Mouse (Mus musculus): Measurements from ENCODE around the gene Palm2. TPM values are rescaled to one million over a fixed set of nuclear protein-coding genes. Genes with fewer than 3 reads are reported as not detected.

The Palm2 gene
- polyA plus RNA-seq, 1 experiment from 2014 or later, result 29.6 TPM

DNA sequence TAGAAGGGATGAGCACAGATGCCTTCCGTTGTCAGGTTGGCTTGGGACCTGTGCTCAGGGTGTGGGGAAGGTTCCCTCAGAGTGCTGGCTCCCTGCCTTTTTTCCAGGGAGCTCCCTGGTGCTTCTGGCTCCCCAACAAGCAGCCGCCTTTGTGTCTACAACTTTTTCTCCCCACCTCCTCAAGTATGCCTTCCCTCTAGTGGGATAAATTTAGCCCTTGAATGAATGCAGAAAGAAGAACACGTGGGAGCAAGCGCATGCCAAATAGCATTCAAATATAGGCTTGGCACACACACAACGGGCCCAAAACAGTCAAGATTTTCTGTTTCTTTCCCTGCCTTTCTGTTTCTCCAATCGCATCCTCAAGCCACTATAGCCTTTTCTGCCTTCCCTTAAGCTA is 127.0 kb downstream of the Palm2 start:
- no peaks in the 10 kb centered on the region for H3K27me3 ChIP-seq (ENCODE audit: insufficient read depth, poor library complexity, severe bottlenecking)
- peak overlapping the region; percentile 34; the same call in 1 of the 2 replicates for H3K4me3 ChIP-seq
- no peaks in the 10 kb centered on the region for H3K9me3 ChIP-seq
- no peaks in the 10 kb centered on the region for H3K36me3 ChIP-seq
- H3K27ac ChIP-seq, result peak overlapping the region; percentile 93
- 55% methylated on average over 6 of the region's 6 CpGs for WGBS
- DNase-seq (ENCODE audit: low spot score), result no peak
- H3K4me1 ChIP-seq, result peaks cover 40% of the 10 kb centered on the region

DNA sequence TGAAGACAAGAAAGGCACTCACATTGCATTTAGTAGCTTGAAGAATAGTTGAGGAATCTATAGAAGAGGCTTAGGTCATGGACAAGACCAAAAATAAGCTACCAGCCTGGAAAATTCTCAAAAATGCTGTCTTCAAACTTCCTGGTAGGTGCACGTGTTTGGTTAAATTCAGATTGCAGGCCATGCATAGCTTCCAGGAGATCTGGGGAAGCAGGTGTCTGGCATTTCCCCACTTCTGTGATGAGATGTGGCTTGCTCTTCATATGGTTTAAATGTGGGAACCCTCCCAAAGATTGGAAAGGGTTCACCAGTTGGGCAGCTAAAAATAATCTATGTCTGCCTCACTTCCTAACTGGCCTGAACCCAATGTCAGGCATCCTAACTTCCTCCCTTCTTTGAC is 131.2 kb downstream of the Palm2 start:
- no peak for DNase-seq (ENCODE audit: low spot score)
- WGBS, result 76% methylated on average over 1 of the region's 1 CpGs
- H3K36me3 ChIP-seq, result no peaks in the 10 kb centered on the region
- no peaks in the 10 kb centered on the region for H3K9me3 ChIP-seq
- peaks cover 5% of the 10 kb centered on the region; the same call in 1 of the 2 replicates for H3K27me3 ChIP-seq (ENCODE audit: insufficient read depth, poor library complexity, severe bottlenecking)
- peaks cover 38% of the 10 kb centered on the region for H3K4me1 ChIP-seq
- 0 out of 2 replicates have a peak overlapping the region, but pooled peaks have one; percentile 47 for H3K27ac ChIP-seq
- no peak overlapping the region for H3K4me3 ChIP-seq

DNA sequence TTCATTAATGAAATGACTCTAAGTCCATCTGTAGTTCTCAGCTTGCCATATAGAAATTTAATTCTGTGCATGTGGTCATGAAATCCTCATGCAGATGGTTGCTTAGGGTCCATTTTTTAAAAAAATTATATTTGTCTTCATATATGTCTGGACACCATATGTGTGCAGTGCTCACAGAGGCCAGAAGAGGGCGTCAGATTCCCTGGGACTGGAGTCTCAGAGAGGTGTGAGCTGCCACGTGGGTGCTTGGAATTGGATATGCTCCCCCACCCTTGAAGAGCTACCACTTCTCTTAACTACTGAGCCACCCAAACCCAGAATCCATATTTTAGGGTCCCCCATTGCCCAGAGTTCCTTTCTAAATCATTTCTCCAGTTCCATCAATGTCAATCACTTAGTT is 131.8 kb downstream of the Palm2 start:
- H3K27ac ChIP-seq, result peak overlapping the region; percentile 98
- DNase-seq (ENCODE audit: low spot score), result no peak
- peaks cover 32% of the 10 kb centered on the region for H3K4me1 ChIP-seq
- peaks cover 5% of the 10 kb centered on the region; the same call in 1 of the 2 replicates for H3K27me3 ChIP-seq (ENCODE audit: insufficient read depth, poor library complexity, severe bottlenecking)
- H3K9me3 ChIP-seq, result no peaks in the 10 kb centered on the region
- H3K4me3 ChIP-seq, result no peak overlapping the region
- no peaks in the 10 kb centered on the region for H3K36me3 ChIP-seq
- 56% methylated on average over 2 of the region's 2 CpGs for WGBS

DNA sequence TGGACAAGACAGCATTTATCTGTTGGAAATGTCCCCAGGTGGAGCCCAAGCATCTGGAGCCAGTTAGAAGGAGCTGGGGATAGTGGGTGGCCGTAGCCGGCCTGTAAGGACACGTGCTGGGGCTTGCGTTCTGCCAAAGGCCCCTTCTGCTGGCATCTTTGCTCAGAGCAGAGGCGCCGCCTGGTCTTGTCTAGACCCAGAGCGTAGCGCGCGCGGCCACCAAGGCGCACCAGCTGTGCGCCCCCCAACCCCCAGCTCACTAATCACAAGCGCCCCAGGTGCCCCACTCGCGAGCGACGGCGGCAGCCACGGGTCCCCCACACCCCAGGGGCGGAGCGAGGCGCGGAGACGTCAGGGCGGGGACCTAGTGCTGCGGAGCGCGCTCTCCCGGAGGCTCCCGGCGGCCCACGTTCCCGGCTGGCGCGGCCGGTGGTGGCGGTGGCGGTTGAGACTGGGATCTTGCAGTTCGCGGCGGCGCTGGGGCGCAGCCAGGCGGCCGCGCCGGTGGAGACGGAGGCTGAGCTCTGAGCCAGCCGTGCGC is 133.7 kb downstream of the Palm2 start, which contains the start of gene Pakap:
TSS of gene Pakap (plus strand) at position 514 of the 541 bp plus-strand sequence.
- peaks cover 42% of the 10 kb centered on the region for H3K4me1 ChIP-seq
- no peaks in the 10 kb centered on the region for H3K9me3 ChIP-seq
- H3K36me3 ChIP-seq, result no peaks in the 10 kb centered on the region
- peaks cover 5% of the 10 kb centered on the region; the same call in 1 of the 2 replicates for H3K27me3 ChIP-seq (ENCODE audit: insufficient read depth, poor library complexity, severe bottlenecking)
- WGBS, result under 1% methylated on average over 51 of the region's 51 CpGs
- peak within 1 kb of the TSS; percentile 81 for H3K4me3 ChIP-seq
- DNase-seq (ENCODE audit: low spot score), result peak; percentile 87
- H3K27ac ChIP-seq, result peak within 1 kb of the TSS; percentile 98

DNA sequence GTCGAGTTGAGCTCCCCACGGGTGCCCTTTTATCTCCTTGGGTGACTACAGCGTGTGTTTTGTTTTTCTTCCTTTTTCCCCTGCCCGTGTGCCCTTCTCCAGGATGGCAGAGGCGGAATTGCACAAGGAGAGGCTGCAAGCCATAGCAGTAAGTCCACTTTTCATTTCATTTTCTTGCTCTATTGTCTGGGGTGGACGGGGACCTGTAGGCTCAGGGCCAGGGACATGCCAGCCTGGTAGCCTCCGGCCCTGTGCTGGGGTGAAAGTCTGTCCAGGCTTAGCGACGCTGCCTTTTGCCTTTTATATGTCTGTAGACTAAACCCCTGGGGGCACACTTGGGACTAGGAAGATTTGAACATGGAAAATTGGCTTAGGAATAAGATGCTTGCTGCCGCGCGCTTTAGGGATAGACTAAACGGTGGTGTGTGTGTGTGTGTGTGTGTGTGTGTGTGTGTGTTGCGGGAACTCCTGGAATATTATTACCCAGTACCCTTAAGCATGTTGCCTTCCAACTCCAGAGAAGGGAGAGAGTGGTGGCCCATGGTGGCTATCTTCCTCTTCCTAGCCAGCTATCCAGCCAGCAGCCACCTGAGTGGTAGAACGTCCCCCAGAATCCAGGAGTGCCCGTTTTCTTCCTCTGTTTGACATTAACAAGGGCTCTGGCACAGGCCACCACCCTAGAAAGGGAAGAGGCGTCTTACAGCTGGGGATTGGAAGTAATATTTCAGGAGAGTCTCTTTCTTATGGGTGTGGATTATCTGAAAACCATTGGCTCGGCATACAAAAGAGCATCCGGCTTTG is 134.4 kb downstream of the Palm2 start:
- Histone ChIP-seq H3K4me1 (peaks cover 49% of the 10 kb centered on the region), H3K9me3 (no peaks in the 10 kb centered on the region), H3K27ac (peak overlapping the region; percentile 98), H3K4me3 (peak overlapping the region; percentile 81), H3K27me3 (ENCODE audit: insufficient read depth, poor library complexity, severe bottlenecking) (peaks cover 5% of the 10 kb centered on the region; the same call in 1 of the 2 replicates), H3K36me3 (peaks cover 5% of the 10 kb centered on the region; the same call in 1 of the 2 replicates)
- WGBS, result 30% methylated on average over 19 of the region's 19 CpGs
- no peak for DNase-seq (ENCODE audit: low spot score)

DNA sequence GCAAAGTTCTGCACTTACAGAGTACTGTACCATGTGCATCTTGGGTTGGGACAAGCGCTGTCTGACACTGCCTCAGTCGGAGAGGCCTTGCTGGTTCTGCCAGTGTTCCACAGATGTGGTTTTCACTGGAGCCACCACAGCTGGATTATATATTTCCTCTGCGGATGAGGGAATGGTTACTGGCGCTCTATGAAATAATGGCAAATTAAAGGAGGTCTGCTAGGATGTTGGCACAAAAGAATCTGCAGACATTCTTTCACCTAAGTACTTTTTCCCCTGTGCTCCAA is 135.0 kb downstream of the Palm2 start:
- H3K27ac ChIP-seq, result peak overlapping the region; percentile 98

DNA sequence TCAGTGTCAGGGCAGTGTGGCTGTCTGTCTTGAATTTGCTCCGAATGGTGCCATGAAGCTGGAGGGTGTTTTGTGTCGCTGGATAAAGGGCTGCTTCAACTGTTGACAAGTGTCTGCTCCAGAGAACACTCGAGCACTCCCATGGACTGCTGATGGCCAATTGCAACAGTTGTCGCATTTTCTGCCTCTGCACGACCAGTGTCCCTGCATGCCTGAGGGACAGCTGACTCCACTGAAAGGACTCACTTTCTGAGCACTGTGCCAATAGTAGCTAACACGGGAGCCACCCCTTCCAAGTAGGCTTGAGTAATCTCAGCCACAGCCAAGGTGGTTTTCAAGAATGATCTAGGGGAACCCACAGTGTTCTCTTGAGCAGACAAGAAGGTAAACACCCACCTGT is 135.7 kb downstream of the Palm2 start:
- DNase-seq (ENCODE audit: low spot score), result peak; percentile 80
- Histone ChIP-seq H3K4me1 (peaks cover 57% of the 10 kb centered on the region), H3K36me3 (peaks cover 5% of the 10 kb centered on the region; the same call in 1 of the 2 replicates), H3K27ac (peak overlapping the region; percentile 98), H3K9me3 (no peaks in the 10 kb centered on the region), H3K4me3 (peak overlapping the region; percentile 81), H3K27me3 (ENCODE audit: insufficient read depth, poor library complexity, severe bottlenecking) (peaks cover 5% of the 10 kb centered on the region; the same call in 1 of the 2 replicates)
- 31% methylated on average over 6 of the region's 6 CpGs for WGBS

More for the DNA sequence above, 135.0 kb downstream of the Palm2 start:
- Histone ChIP-seq H3K4me1 (peaks cover 52% of the 10 kb centered on the region), H3K36me3 (peaks cover 5% of the 10 kb centered on the region; the same call in 1 of the 2 replicates), H3K4me3 (peak overlapping the region; percentile 81), H3K27me3 (ENCODE audit: insufficient read depth, poor library complexity, severe bottlenecking) (peaks cover 5% of the 10 kb centered on the region; the same call in 1 of the 2 replicates), H3K9me3 (no peaks in the 10 kb centered on the region)
- WGBS, result 57% methylated on average over 4 of the region's 4 CpGs
- no peak for DNase-seq (ENCODE audit: low spot score)

DNA sequence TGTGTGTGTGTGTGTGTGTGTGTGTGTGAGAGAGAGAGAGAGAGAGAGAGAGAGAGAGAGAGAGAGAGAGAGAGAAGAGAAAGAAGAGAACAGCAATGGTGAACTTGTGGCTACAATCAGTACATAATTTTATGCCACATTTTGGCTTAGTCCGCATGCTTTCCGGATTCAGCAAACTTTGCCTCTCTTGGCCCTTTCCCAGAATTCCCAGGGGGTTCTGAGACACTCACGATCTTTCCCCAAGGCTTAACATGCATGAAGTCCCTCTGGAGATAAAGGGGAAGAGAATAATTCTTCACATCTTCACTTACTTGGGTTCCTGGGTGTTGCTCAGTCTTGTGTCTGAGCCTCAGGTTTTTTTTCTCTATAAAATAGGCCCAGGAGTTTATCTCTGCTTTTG is 136.2 kb downstream of the Palm2 start:
- peaks cover 5% of the 10 kb centered on the region; the same call in 1 of the 2 replicates for H3K27me3 ChIP-seq (ENCODE audit: insufficient read depth, poor library complexity, severe bottlenecking)
- peaks cover 5% of the 10 kb centered on the region; the same call in 1 of the 2 replicates for H3K36me3 ChIP-seq

DNA sequence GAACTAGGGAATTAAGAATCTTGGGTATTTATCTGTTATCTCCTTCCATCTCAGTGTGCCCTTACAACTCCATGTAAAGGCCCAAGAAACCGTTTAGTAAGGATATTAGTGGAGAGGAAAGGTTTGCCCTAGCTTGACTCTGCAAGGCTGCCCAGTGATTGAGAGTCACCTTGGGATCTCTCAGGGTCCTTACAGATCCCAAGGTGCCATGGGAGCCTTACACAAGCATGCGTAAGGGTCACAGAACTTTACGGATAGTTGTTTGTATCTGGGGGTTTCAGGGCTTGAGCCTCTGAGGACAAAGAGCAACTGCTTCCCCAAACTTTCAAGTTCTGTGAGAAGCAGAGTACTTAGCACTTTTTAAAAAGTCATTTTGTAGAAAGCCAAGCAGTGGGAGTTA is 140.1 kb downstream of the Palm2 start:
- H3K4me1 ChIP-seq, result peaks cover 69% of the 10 kb centered on the region
- DNase-seq (ENCODE audit: low spot score), result no peak
- H3K4me3 ChIP-seq, result peak overlapping the region; percentile 31
- H3K27ac ChIP-seq, result peak overlapping the region; percentile 86
- H3K27me3 ChIP-seq (ENCODE audit: insufficient read depth, poor library complexity, severe bottlenecking), result no peaks in the 10 kb centered on the region
- 65% methylated on average over 3 of the region's 3 CpGs for WGBS
- H3K36me3 ChIP-seq, result peaks cover 7% of the 10 kb centered on the region; the same call in 1 of the 2 replicates
- H3K9me3 ChIP-seq, result no peaks in the 10 kb centered on the region

More for the DNA sequence above, 136.2 kb downstream of the Palm2 start:
- Histone ChIP-seq H3K4me1 (peaks cover 60% of the 10 kb centered on the region), H3K9me3 (no peaks in the 10 kb centered on the region), H3K4me3 (peak overlapping the region; percentile 81), H3K27ac (peak overlapping the region; percentile 98)
- 38% methylated on average over 3 of the region's 3 CpGs for WGBS
- DNase-seq (ENCODE audit: low spot score), result no peak

DNA sequence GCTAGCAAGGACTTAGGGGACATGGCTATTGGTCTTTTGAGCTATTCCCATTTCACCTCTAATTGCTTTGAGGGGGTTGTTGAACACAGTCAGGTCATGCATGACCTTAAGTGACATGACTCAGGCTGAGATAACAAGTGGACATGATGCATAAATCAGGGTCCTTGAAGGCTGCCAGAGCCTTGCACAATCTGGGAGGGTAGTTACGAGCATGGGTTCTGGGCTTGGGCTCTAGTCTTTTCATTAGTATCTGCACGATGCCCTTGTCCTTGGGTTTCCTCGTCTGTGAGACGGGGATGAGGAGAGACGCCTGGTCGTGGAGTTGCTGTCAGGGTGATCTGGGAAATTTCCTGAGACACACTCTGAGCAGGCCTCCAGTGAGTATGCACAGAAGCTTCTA is 140.6 kb downstream of the Palm2 start:
- Histone ChIP-seq H3K4me1 (peaks cover 72% of the 10 kb centered on the region), H3K27me3 (ENCODE audit: insufficient read depth, poor library complexity, severe bottlenecking) (no peaks in the 10 kb centered on the region), H3K27ac (peak overlapping the region; percentile 86), H3K36me3 (peaks cover 7% of the 10 kb centered on the region; the same call in 1 of the 2 replicates), H3K4me3 (peak overlapping the region; percentile 31), H3K9me3 (no peaks in the 10 kb centered on the region)
- 24% methylated on average over 6 of the region's 6 CpGs for WGBS
- no peak for DNase-seq (ENCODE audit: low spot score)

DNA sequence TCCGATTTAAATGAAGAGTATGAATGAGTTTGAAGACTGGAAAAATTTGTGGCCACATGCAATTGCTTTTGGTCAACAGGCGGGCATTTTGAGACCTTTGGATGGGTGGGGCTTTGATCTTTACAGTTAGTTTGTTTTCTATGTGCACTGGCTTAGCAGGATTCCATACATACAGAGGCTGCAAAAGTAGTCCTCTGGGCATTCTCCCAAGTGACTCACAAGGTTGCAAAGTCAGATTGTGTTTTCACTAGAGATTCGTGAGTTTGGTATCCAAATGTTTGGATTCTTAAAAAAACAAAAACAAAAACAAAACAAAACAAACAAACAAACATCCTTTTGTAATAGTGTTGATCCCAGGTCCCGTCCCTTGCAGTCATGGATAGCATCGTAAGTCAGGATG is 141.6 kb downstream of the Palm2 start:
- DNase-seq (ENCODE audit: low spot score), result no peak
- no peaks in the 10 kb centered on the region for H3K9me3 ChIP-seq
- peaks cover 79% of the 10 kb centered on the region for H3K4me1 ChIP-seq
- H3K4me3 ChIP-seq, result no peak overlapping the region
- 62% methylated on average over 5 of the region's 5 CpGs for WGBS
- peak overlapping the region; percentile 86; the same call in 1 of the 2 replicates for H3K27ac ChIP-seq
- H3K36me3 ChIP-seq, result peaks cover 15% of the 10 kb centered on the region; the same call in 1 of the 2 replicates
- H3K27me3 ChIP-seq (ENCODE audit: insufficient read depth, poor library complexity, severe bottlenecking), result no peaks in the 10 kb centered on the region

DNA sequence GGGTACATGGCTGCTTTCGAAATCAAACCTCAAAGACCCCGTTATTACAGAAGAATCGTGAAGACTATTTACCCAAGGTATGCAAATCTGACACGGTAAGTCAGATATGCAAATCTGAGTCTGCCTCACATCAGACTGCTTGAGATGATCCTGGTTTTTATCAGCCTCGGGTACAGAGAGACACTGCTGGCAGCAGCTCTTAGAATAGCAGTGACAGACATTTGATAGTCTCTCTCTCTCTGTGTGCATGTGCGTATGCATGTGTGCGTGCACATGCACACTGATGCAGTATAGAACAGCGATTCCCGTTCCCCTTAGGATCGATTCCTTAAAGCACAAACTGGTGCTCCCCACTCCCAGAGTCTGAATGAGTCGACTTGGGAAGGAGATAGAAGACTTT is 142.0 kb downstream of the Palm2 start:
- no peaks in the 10 kb centered on the region for H3K9me3 ChIP-seq
- no peaks in the 10 kb centered on the region for H3K27me3 ChIP-seq (ENCODE audit: insufficient read depth, poor library complexity, severe bottlenecking)
- no peak for DNase-seq (ENCODE audit: low spot score)
- H3K36me3 ChIP-seq, result peaks cover 15% of the 10 kb centered on the region; the same call in 1 of the 2 replicates
- no peak overlapping the region for H3K4me3 ChIP-seq
- peak overlapping the region; percentile 64 for H3K27ac ChIP-seq
- 60% methylated on average over 11 of the region's 11 CpGs for WGBS
- peaks cover 81% of the 10 kb centered on the region for H3K4me1 ChIP-seq

DNA sequence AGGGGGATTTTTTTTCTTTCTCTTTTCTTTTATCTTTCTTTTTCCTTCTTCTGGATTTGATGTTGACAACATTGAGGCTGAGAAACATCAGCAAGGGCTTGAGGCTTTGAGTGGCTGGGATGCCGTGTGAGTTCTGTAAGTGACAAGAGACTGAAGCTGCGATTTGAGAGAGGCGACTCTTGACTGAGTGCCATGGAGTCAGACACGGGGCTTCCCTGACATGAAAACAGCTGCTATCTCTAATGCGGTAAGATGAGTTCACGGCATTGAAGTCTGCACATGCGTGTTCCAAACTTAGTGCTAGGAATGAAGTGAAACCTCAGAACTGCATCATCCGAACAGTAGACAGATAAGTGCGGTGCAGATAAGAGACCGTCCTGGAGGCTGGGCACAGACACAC is 145.6 kb downstream of the Palm2 start:
- peaks cover 76% of the 10 kb centered on the region for H3K4me1 ChIP-seq
- H3K27ac ChIP-seq, result peak overlapping the region; percentile 59; the same call in 1 of the 2 replicates
- peaks cover 22% of the 10 kb centered on the region for H3K36me3 ChIP-seq
- H3K27me3 ChIP-seq (ENCODE audit: insufficient read depth, poor library complexity, severe bottlenecking), result no peaks in the 10 kb centered on the region
- no peak overlapping the region for H3K4me3 ChIP-seq
- H3K9me3 ChIP-seq, result no peaks in the 10 kb centered on the region
- DNase-seq (ENCODE audit: low spot score), result no peak
- 31% methylated on average over 10 of the region's 10 CpGs for WGBS
